Mouse (Mus musculus) layer of hippocampus, postnatal 10 days (tissue): ENCODE measurements at regions not wholly inside any gene's neighbourhood (a gene's known extent, or its start where the extent isn't known, plus 50 kb on each side); places are given as distances from the start of the nearest gene placed in this dataset.

ENCODE experiments used
- DNase-seq, 2 experiments: peaks; one replicate each; pipeline ENCODE4 v3.0.0; 2021; ENCODE audit warnings: low spot score in 2 of 2

- peak; percentile 45 to 61 for DNase-seq
These were observed 177.2 kb upstream of the Scn7a start for GRCm38 (mm10) chr2:66961808-66962519.

GRCm38 (mm10) chr2:66941188-66941587 is 156.5 kb upstream of the Scn7a start:
- DNase-seq = peak; percentile 6 to 10

- DNase-seq = peak; percentile 5 to 17
These were observed 113.3 kb upstream of the Scn7a start for GRCm38 (mm10) chr2:66898032-66898431.

- no peak for DNase-seq
These were observed 82.9 kb upstream of the Scn7a start for GRCm38 (mm10) chr2:66867457-66868216.
